Mouse (Mus musculus): ENCODE results near the gene Ptpra.

The Ptpra gene

GRCm38 (mm10) chr2:130598399-130598798, 148.3 kb downstream of the Ptpra start:
- no peak for DNase-seq (ENCODE audit: low spot score)

- DNase-seq (ENCODE audit: low spot score), result no peak
Measured at GRCm38 (mm10) chr2:130602195-130602594, 152.1 kb downstream of the Ptpra start.

All from testis, postnatal 10 days (tissue).